Mouse (Mus musculus): ENCODE data around the gene Ep300.

- TF ChIP-seq CTCF (conservative IDR thresholded peaks at IDR 0.05; ENCODE audit: insufficient read depth, insufficient read length, low read depth, low read length) (no peak), POLR2A (IDR thresholded peaks at IDR 0.05; ENCODE audit: low read depth, low read length) (no peak)
These were observed 16.6 kb upstream of the Ep300 start for GRCm38 (mm10) chr15:81568592-81568991.
